Mouse (Mus musculus) left cerebral cortex, postnatal 25 days (tissue): ENCODE data around the gene Zfp935. TPM values are rescaled to one million over a fixed set of nuclear protein-coding genes. Genes with fewer than 3 reads are reported as not detected.
"Not testable (repeated sequence)": the region's sequence is repeated elsewhere in the genome, so short reads cannot be mapped to it uniquely, and the experiment has no call there.

Experiments used
- DNase-seq, 2 experiments: peaks; one replicate each; pipeline ENCODE4 v3.0.0; 2022; ENCODE audit warnings: low spot score in 2 of 2, mixed read lengths in 1 of 2
- intact Hi-C: fragments of 180-260 bp; cut with DNase I; formaldehyde crosslinking; loops from one replicate; pipeline ENCODE4 v1.15.1; 2025
- microRNA-seq, 2 experiments: library from miRNA; unstranded; fragments of <30 nt; microRNA quantifications; one replicate each; pipeline ENCODE4 v1.2.0; 2022
- total RNA-seq, 2 experiments: library from RNA; stranded (reverse); gene quantifications; 2 replicates each; pipeline ENCODE4 v1.2.3; 2021

Gene Zfp935
- 1 to 10 TPM in 1 of 2 experiments, under 1 TPM in 1; 0.78 to 1.1 TPM for total RNA-seq

GRCm38 (mm10) chr13:62558189-62559110 lies at the start of gene Zfp935:
Gene Zfp935 (minus strand): TSS chr13:62558511.
- intact Hi-C loops: loop anchor here (10.0 kb wide), 1 partner anchor 296 kb away; the partner anchor contains the start of gene Fbp2
- peak; percentile 61 to 83 for DNase-seq

- intact Hi-C loops, DNase-seq: not testable (repeated sequence)
These were observed 12.8 kb upstream of the Zfp935 start, which contains the start of gene Zfp934 for GRCm38 (mm10) chr13:62571099-62571498. Gene Zfp934 (minus strand): TSS chr13:62571199.

- peak in 1 of 2 experiments; percentile 9 for DNase-seq
- intact Hi-C loops: not testable (repeated sequence)
These were observed 3.4 kb upstream of the Zfp935 start for GRCm38 (mm10) chr13:62561696-62562095.

- DNase-seq, intact Hi-C loops: not testable (repeated sequence)
These were observed 28.2 kb downstream of the Zfp935 start for GRCm38 (mm10) chr13:62530129-62530528.

- DNase-seq, intact Hi-C loops: not testable (repeated sequence)
These were observed 47.5 kb downstream of the Zfp935 start for GRCm38 (mm10) chr13:62510641-62511420.

- DNase-seq, intact Hi-C loops: not testable (repeated sequence)
These were observed 85.7 kb downstream of the Zfp935 start for GRCm38 (mm10) chr13:62472661-62473060.

- intact Hi-C loops: loop anchor here (10.0 kb wide), 1 partner anchor 185 kb away; no protein-coding TSS in a partner anchor
- DNase-seq: peak in 1 of 2 experiments; percentile 16
These were observed 88.4 kb downstream of the Zfp935 start for GRCm38 (mm10) chr13:62469947-62470346.

- intact Hi-C loops: loop anchor here (10.0 kb wide), 1 partner anchor 188 kb away; no protein-coding TSS in a partner anchor
- peak; percentile 90 to 94 for DNase-seq
These were observed 91.6 kb downstream of the Zfp935 start, which contains the start of gene Gm49359 for GRCm38 (mm10) chr13:62466424-62467334. Gene Gm49359 (minus strand): TSS chr13:62466832.

Small RNA genes within 50 kb of the gene (microRNA-seq; reads per million reads assigned to microRNA genes)
- 0.74 to 2.0 reads per million in 2 experiments for gene Gm22256

Other genes starting within 250 kb of the Zfp935 start
- 1 to 10 TPM in 1 of 2 experiments, under 1 TPM in 1; 0.82 to 1.2 TPM for gene Gm3604, start 175.3 kb downstream of the Zfp935 start, total RNA-seq
- gene Gm49359, start 91.7 kb downstream of the Zfp935 start, total RNA-seq: 10 to 100 TPM; 14.5 to 17.1 TPM
- 1 to 10 TPM; 6.1 to 7.0 TPM for gene Zfp934, start 12.7 kb upstream of the Zfp935 start, total RNA-seq
- 1 to 10 TPM; 2.8 to 3.0 TPM for gene 6720489N17Rik, start 65.7 kb upstream of the Zfp935 start, total RNA-seq
- 10 to 100 TPM; 11.5 to 13.9 TPM for gene Platr25, start 202.2 kb upstream of the Zfp935 start, total RNA-seq
- gene Gm5141, start 227.3 kb upstream of the Zfp935 start, total RNA-seq: 1 to 10 TPM; 3.6 to 4.2 TPM